Mouse (Mus musculus) neural tube, embryonic 13.5 days (tissue): Measurements from ENCODE around the gene Snd1. TPM values are rescaled to one million over a fixed set of nuclear protein-coding genes. Genes with fewer than 3 reads are reported as not detected.
A peak's percentile ranks its signal among the peaks of the same experiment; 100 is the strongest.

ENCODE experiments used
- ATAC-seq: fragments of 200-750 bp; cut with Nextera tagmentation; 2 replicates; pipeline ENCODE4 v1.8.0; 2017; ENCODE audit warnings: low read depth, mild to moderate bottlenecking, moderate TSS enrichment, moderate library complexity
- H3K27ac ChIP-seq: fragments of 300-500 bp; sonication (generic); replicated peaks from 2 replicates; pipeline ENCODE4 v1.5.1; 2015; ENCODE audit warnings: moderate library complexity, mild to moderate bottlenecking, inconsistent platforms
- H3K27me3 ChIP-seq: fragments of 300-500 bp; sonication (generic); 2 replicates; pipeline ENCODE4 v1.6.1; 2015; ENCODE audit warnings: mild to moderate bottlenecking, inconsistent platforms
- H3K36me3 ChIP-seq: fragments of 300-500 bp; sonication (generic); 2 replicates; pipeline ENCODE4 v1.6.1; 2015; ENCODE audit warnings: mild to moderate bottlenecking, inconsistent platforms
- H3K4me1 ChIP-seq: fragments of 300-500 bp; sonication (generic); replicated peaks from 2 replicates; pipeline ENCODE4 v1.6.1; 2015; ENCODE audit warnings: inconsistent platforms
- H3K4me2 ChIP-seq: fragments of 300-500 bp; sonication (generic); 2 replicates; pipeline ENCODE4 v1.6.1; 2015; ENCODE audit warnings: inconsistent platforms, mild to moderate bottlenecking, moderate library complexity
- H3K4me3 ChIP-seq: fragments of 300-500 bp; sonication (generic); 2 replicates; pipeline ENCODE4 v1.5.1; 2015; ENCODE audit warnings: mild to moderate bottlenecking, inconsistent platforms
- H3K9ac ChIP-seq: fragments of 300-500 bp; sonication (generic); 2 replicates; pipeline ENCODE4 v1.6.1; 2015; ENCODE audit warnings: moderate library complexity, mild to moderate bottlenecking, inconsistent platforms
- H3K9me3 ChIP-seq: fragments of 300-500 bp; sonication (generic); 2 replicates; pipeline ENCODE4 v1.6.1; 2016; ENCODE audit warnings: inconsistent platforms
- WGBS: fragments of 180-500 bp; shearing (Covaris S2); methylation state at CpG from one replicate; pipeline ENCODE4 v1.1.7; 2015; 5-methylcytosine and 5-hydroxymethylcytosine counted together
- polyA plus RNA-seq: library from polyadenylated mRNA; unstranded; fragments of >200 nt; fragmentation: Nextera tagmentation; extraction: Ambion mirVana; gene quantifications from 2 replicates; pipeline ENCODE4 v1.2.1, GENCODE M21; 2015

Gene Snd1
- polyA plus RNA-seq, 1 experiment from 2014 or later, result 77.5 TPM

DNA sequence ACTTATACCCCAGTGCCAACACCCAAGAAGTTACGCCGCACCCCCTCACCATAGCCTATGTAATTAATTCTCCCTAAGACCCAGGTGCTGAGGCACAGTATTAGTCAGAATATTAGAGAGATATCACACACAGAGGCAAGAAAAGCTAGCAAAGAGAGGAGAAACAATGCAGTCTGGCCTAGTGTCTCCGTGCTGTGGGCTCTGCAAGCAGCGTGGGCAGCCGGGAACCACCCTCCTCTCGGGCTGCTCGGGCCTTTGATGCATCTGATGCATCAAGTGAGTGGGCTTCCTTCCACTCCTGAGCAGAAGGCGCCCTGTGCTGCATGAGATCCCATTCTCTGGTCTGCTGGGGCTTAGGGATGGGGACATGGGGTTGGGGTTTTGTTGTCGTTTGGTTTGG, 338.1 kb downstream of the Snd1 start:
- peaks cover 24% of the 10 kb centered on the region for H3K4me1 ChIP-seq
- no peak for ATAC-seq

DNA sequence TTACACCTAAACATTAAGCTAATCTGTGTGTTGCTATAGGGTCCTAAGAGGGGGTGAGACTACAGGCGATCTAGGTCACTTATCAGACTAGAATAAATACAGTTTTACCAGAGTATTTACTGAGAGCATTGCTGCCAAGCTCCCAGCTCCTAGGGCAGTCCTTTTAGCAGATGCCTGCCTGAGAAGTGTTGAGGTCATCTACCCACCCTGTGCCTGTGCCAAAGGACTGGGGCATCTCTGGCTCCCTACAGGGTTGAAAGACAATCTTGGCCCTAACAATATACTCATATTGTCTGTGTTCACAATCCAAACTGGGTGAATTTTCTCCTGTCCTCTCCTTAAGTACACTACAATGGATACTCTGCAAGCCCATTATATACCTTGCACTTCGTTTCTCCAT, 340.0 kb downstream of the Snd1 start:
- Histone ChIP-seq H3K4me3 (no peak overlapping the region), H3K36me3 (peaks cover 60% of the 10 kb centered on the region), H3K27ac (no peak overlapping the region), H3K4me1 (peaks cover 42% of the 10 kb centered on the region), H3K4me2 (no peak overlapping the region), H3K9me3 (no peaks in the 10 kb centered on the region), H3K9ac (no peak overlapping the region), H3K27me3 (no peaks in the 10 kb centered on the region)
- ATAC-seq, result no peak
- WGBS, result 86% methylated on average over 2 of the region's 2 CpGs

More for the DNA sequence above, 338.1 kb downstream of the Snd1 start:
- H3K4me2 ChIP-seq, result no peak overlapping the region
- H3K4me3 ChIP-seq, result no peak overlapping the region
- no peaks in the 10 kb centered on the region for H3K27me3 ChIP-seq
- no peak overlapping the region; the same call in 1 of the 2 replicates for H3K27ac ChIP-seq
- WGBS, result 89% methylated on average over 9 of the region's 9 CpGs
- no peak overlapping the region for H3K9ac ChIP-seq
- no peaks in the 10 kb centered on the region for H3K9me3 ChIP-seq
- H3K36me3 ChIP-seq, result peaks cover 64% of the 10 kb centered on the region

DNA sequence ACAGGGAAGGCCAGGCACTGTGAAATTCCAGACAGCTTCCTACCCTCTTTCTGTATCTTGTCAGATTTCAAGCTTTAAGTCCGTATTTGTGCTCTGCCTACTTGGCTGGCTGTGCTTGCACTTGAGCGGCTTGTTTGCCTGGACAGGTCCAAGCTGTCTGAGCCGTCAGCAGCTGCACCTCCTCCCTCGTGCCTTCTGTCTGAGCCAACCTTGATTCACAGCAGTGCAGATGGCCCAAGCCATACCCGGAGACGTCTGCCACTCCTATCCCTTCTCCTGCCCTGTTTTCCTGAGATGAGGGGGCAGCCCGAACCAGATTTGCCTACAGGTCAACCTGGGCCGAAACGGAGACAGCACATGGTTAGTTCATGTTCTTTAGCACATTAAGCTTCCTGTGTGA, 342.1 kb downstream of the Snd1 start:
- H3K9ac ChIP-seq, result no peak overlapping the region
- peaks cover 51% of the 10 kb centered on the region for H3K36me3 ChIP-seq
- peaks cover 62% of the 10 kb centered on the region for H3K4me1 ChIP-seq
- H3K27me3 ChIP-seq, result no peaks in the 10 kb centered on the region
- no peak overlapping the region for H3K27ac ChIP-seq
- WGBS, result 71% methylated on average over 9 of the region's 9 CpGs
- no peak overlapping the region for H3K4me3 ChIP-seq
- no peaks in the 10 kb centered on the region for H3K9me3 ChIP-seq
- no peak overlapping the region for H3K4me2 ChIP-seq
- no peak for ATAC-seq

DNA sequence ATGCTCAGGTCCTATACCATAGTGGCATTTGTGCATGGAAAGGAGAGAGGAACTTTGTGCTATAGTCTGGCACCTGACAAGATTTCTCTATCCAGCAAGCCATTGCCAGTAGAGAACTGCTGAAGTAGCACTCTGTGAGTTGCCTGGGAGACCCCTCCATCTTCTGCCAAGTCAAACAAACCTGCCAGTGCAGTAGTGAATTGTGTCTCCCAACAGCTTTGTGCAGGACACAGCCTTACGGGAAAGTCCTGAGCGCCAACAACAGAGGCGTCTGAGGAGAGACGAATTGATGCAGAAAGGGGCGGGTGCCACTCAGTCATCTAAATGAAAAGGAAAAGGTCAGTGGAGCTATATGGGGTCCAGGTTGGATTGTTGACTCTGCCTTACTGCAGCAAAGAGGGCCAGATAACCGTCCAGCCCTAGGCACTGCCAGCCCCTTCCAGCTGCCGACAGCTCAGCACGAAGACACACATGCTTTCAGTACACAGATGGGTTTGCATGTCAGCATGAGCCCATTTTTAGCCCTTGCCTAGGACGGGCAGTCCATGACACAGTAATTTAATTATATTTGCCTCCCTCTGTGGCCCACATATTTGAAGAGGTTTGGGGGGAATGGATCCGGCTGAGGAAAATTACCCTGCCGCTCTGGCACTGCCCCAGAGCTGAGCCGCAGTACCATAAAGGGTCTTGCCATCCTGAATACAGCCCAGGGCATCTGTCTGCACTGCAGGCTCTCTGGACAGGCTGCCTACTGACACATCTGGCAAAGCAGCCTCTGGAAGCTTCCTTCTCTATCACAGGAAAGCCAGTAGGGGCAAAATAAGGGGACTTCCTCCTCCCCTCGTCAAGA, 344.8 kb downstream of the Snd1 start:
- Histone ChIP-seq H3K36me3 (peaks cover 54% of the 10 kb centered on the region), H3K9ac (0 out of 2 replicates have a peak overlapping the region, but pooled peaks have one; percentile 31), H3K4me3 (no peak overlapping the region), H3K4me1 (peaks cover 65% of the 10 kb centered on the region), H3K27me3 (no peaks in the 10 kb centered on the region), H3K9me3 (no peaks in the 10 kb centered on the region), H3K4me2 (no peak overlapping the region), H3K27ac (peak overlapping the region; percentile 72)
- ATAC-seq, result peak; percentile 81
- 35% methylated on average over 13 of the region's 13 CpGs for WGBS

DNA sequence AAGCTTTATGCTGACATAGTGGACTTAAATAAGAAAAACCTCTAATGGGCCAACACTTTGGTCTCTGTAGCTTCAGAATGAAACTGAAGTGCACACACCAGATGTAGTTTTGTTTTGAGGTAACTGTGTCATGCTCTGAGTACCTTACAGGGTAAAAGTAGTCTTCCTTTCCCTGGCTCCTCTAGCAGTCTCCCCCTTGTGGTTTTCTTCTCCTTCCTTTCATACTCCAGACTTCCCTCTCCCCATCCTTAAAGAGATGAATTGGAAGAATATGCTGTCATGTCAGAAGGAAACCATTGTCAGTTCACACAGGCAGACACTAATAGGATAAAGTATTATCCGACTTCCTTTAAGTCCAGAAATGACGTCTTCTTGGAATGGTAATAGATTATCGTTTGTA, 347.4 kb downstream of the Snd1 start:
- H3K27ac ChIP-seq, result no peak overlapping the region
- no peak overlapping the region for H3K4me2 ChIP-seq
- H3K4me3 ChIP-seq, result no peak overlapping the region
- no peak overlapping the region for H3K9ac ChIP-seq
- no peaks in the 10 kb centered on the region for H3K9me3 ChIP-seq
- no peak for ATAC-seq
- peaks cover 31% of the 10 kb centered on the region for H3K36me3 ChIP-seq
- no peaks in the 10 kb centered on the region for H3K27me3 ChIP-seq
- WGBS, result 83% methylated on average over 3 of the region's 3 CpGs
- peaks cover 84% of the 10 kb centered on the region for H3K4me1 ChIP-seq

DNA sequence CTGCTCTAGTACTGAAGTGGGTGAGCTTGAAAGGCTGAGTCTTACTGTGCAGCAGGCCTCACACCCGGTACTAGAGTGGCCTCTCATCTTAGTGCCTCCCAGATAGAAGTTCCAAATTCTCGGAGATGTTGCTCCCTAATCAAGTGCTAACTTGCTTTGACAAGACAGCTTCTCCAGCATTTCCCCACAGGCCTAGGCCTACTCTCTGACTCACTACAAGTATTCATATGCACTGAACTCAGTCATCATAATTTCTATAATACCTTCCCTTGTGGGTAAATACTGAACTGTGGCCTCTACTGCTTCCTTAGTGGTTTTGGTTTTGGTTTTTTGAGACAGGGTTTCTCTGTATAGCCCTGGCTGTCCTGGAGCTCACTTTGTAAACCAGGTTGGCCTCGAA, 348.4 kb downstream of the Snd1 start:
- H3K4me3 ChIP-seq, result no peak overlapping the region

DNA sequence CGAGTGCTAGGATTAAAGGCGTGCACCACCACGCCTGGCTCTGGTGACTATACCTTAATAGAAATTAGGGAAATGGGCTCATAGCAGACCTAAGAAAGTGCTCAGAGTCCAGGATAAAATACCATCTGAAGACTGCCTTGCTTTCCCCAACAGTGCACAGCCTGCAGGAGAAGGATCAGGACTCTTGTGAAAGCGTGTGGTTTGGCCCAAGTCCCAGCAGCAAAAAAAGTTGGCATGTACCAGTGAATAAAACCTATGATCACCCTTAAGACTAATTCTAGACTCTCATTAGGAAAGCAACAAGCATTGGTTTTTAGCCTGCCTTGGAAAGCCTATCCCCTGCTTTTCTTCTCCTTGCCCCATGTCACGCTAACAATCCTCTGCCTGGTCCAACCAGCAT, 348.9 kb downstream of the Snd1 start:
- ATAC-seq, result no peak
- H3K9me3 ChIP-seq, result no peaks in the 10 kb centered on the region
- H3K27ac ChIP-seq, result no peak overlapping the region
- WGBS, result 93% methylated on average over 5 of the region's 5 CpGs
- peaks cover 89% of the 10 kb centered on the region for H3K4me1 ChIP-seq
- H3K4me3 ChIP-seq, result no peak overlapping the region
- no peak overlapping the region for H3K9ac ChIP-seq
- H3K36me3 ChIP-seq, result peaks cover 18% of the 10 kb centered on the region
- no peaks in the 10 kb centered on the region for H3K27me3 ChIP-seq
- H3K4me2 ChIP-seq, result no peak overlapping the region

More for the DNA sequence above, 348.4 kb downstream of the Snd1 start:
- H3K9me3 ChIP-seq, result no peaks in the 10 kb centered on the region
- H3K9ac ChIP-seq, result no peak overlapping the region
- H3K4me1 ChIP-seq, result peaks cover 89% of the 10 kb centered on the region
- H3K27me3 ChIP-seq, result no peaks in the 10 kb centered on the region
- no peak overlapping the region for H3K27ac ChIP-seq
- peaks cover 22% of the 10 kb centered on the region for H3K36me3 ChIP-seq
- no peak overlapping the region for H3K4me2 ChIP-seq
- ATAC-seq, result no peak
- WGBS, result 88% methylated on average over 3 of the region's 3 CpGs

DNA sequence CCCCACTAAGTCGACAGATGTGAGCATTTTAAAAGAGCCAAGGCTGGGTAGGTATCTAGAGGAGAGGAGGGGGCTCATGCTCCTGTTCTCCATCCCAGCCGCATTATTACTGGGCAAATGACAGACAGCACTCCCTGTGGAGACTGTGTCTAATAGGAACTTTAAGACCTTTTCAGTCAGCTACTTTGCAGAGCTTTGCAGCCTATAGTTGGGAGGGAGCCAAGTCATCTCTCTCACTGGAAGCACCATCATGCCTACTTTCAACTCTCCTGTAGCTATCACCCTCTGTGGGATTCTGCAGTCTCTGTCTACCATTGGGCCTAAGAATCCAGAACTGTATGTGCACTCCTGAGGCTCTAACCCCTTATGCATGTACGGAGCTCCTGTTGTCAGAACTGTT, 351.0 kb downstream of the Snd1 start:
- WGBS, result 38% methylated on average over 3 of the region's 3 CpGs
- no peak for ATAC-seq
- peaks cover 89% of the 10 kb centered on the region for H3K4me1 ChIP-seq
- peak overlapping the region; percentile 97 for H3K4me2 ChIP-seq
- H3K27ac ChIP-seq, result no peak overlapping the region
- H3K4me3 ChIP-seq, result peak overlapping the region; percentile 88; the same call in 1 of the 2 replicates
- H3K36me3 ChIP-seq, result peaks cover 23% of the 10 kb centered on the region
- H3K27me3 ChIP-seq, result peaks cover 3% of the 10 kb centered on the region; the same call in 1 of the 2 replicates
- no peak overlapping the region for H3K9ac ChIP-seq
- no peaks in the 10 kb centered on the region for H3K9me3 ChIP-seq

DNA sequence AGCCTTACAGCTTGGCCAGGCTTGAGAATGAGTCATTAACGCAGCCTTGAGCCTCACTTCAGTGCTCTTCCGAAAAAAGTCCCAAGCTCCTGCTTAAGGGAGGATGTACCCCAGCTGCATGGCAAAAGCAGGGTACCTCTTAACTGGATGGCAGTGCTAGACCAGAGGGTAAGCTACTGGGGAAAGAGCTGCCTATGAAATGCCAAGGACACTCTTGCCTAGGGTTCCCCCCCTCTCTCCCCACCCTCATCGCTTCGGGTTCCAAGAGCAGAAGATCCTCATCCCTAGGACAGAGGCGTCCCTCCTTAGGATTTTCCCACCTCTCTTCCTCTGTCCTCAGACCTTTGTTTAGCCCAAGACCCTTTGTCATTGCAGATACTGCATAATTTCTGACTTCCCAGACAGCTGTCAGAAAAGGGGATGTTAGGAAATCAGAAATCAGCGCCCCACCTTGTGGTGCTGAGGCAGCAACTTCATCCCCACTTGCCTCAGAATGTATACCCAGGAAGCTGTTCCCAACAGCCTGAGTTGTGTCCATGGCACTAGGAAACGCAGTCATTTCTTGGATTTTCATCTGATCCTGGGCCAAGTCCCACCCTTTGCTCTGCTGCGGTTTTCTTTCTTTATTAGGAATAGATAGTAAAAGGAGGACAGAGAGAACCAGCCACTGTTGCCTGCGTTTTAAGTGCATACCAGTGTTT, 351.9 kb downstream of the Snd1 start:
- Histone ChIP-seq H3K27me3 (peaks cover 3% of the 10 kb centered on the region; the same call in 1 of the 2 replicates), H3K4me1 (peaks cover 85% of the 10 kb centered on the region), H3K9me3 (no peaks in the 10 kb centered on the region), H3K9ac (peak overlapping the region; percentile 99), H3K27ac (peak overlapping the region; percentile 67), H3K36me3 (peaks cover 21% of the 10 kb centered on the region), H3K4me3 (peak overlapping the region; percentile 88), H3K4me2 (peak overlapping the region; percentile 97)
- WGBS, result 53% methylated on average over 9 of the region's 9 CpGs
- no peak for ATAC-seq

DNA sequence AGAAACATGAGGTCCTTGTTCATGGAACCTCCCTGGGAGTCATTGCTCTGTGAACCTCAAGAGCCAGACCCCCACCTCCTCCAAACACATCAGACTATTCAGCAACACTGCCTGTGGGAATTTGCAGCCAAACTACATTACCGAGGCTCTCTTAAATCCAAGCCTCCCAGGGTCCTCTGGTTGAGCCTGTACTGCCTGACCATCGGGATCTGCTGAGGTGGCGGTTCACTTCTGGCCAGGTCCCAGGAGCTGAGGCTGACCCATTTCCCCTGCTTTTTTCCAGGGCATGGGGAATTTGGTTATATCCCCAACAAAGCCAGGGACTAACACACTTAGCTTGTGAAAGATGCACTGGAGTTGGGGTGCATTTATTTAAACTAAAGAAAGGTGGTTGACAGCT, 352.6 kb downstream of the Snd1 start:
- H3K4me2 ChIP-seq, result peak overlapping the region; percentile 97

DNA sequence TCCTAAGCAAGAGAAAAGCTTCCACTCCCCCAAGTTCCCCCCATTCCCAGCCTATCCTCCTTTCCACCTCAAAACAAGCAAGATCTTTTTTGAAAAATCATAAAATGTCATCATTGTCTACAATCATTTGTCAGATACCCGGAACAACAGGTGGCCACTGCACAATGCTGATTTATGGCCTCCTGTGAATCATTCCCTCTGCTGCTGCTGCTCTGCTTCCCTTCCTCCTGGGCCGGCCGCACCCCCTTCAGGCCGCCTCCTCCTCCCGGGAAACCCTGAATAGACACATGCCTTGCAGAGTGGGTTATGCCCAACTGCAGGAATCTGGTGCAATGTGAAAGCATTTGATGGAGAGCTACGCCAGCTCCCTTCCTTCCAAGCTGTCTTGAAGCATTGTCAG, 353.7 kb downstream of the Snd1 start:
- no peak for ATAC-seq
- peak overlapping the region; percentile 97 for H3K4me2 ChIP-seq
- no peaks in the 10 kb centered on the region for H3K9me3 ChIP-seq
- peak overlapping the region; percentile 49 for H3K27ac ChIP-seq
- peaks cover 78% of the 10 kb centered on the region for H3K4me1 ChIP-seq
- peaks cover 11% of the 10 kb centered on the region for H3K36me3 ChIP-seq
- 5% methylated on average over 6 of the region's 6 CpGs for WGBS
- peak overlapping the region; percentile 99 for H3K9ac ChIP-seq
- H3K27me3 ChIP-seq, result peaks cover 3% of the 10 kb centered on the region; the same call in 1 of the 2 replicates
- H3K4me3 ChIP-seq, result peak overlapping the region; percentile 88

More for the DNA sequence above, 352.6 kb downstream of the Snd1 start:
- H3K9me3 ChIP-seq, result no peaks in the 10 kb centered on the region
- peaks cover 78% of the 10 kb centered on the region for H3K4me1 ChIP-seq
- H3K27me3 ChIP-seq, result peaks cover 3% of the 10 kb centered on the region; the same call in 1 of the 2 replicates
- ATAC-seq, result no peak
- peak overlapping the region; percentile 67 for H3K27ac ChIP-seq
- WGBS, result 7% methylated on average over 3 of the region's 3 CpGs
- H3K4me3 ChIP-seq, result peak overlapping the region; percentile 88
- H3K9ac ChIP-seq, result peak overlapping the region; percentile 99
- H3K36me3 ChIP-seq, result peaks cover 15% of the 10 kb centered on the region

DNA sequence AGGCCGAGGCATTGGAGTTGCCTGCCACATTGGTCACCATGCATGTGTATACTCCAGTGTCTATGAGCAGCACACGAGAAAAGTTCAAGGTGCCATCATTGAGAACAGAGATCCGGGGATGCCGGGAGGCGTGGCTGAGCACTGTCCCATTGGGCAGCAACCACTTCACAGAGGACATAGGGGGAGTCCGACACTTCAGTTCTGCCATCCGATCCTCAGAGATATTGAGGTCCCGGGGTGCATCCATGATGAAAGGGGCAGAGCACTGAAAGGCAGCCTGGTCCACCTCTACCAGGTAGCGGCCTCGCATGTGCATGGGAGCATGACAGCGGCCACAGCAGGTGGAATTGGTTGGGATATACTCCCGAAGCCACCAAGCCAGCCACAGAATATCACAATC, 355.4 kb downstream of the Snd1 start:
- no peak for ATAC-seq
- H3K9ac ChIP-seq, result peak overlapping the region; percentile 99; the same call in 1 of the 2 replicates

More for the DNA sequence above, 355.4 kb downstream of the Snd1 start:
- Histone ChIP-seq H3K4me1 (peaks cover 76% of the 10 kb centered on the region), H3K27me3 (peaks cover 3% of the 10 kb centered on the region; the same call in 1 of the 2 replicates), H3K36me3 (peaks cover 11% of the 10 kb centered on the region; the same call in 1 of the 2 replicates), H3K4me2 (peak overlapping the region; percentile 97), H3K4me3 (peak overlapping the region; percentile 88), H3K9me3 (no peaks in the 10 kb centered on the region), H3K27ac (no peak overlapping the region)
- WGBS, result 72% methylated on average over 12 of the region's 12 CpGs
